Comparison of ENCODE assay signal across 9 mouse cellular contexts in the genomic region with DNA sequence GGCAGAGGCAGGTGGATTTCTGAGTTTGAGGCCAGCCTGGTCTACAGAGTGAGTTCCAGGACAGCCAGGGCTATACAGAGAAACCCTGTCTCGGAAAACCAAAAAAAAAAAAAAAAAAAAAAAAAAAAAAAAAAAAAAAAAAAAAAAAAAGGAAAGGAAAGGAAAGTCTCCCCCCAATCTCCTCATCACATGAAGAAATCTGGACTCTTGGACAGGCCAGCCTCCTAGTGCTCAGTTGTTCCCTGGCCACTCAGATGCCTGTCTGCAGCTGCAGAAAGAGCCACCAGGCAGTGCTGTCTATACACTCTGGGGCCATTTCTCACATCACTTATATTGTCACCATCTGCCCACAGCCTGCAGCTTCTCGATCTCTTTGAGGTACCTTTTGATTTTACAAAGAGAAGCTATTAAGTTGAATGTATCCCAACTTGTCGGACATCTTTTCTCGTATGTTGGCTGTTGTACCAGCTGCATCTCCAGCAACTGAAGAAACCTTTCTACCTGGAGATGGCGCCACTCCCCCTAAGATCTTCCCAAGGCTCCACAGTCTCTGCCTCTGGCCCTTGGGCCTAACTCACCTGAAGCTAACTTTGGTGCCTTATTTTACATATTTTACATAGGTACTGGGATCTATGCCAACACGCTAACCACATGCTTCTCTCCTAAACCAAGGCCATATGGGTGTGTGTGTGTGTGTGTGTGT. TPM values are rescaled to one million over a fixed set of nuclear protein-coding genes. Genes with fewer than 3 reads are reported as not detected.
DNase-seq lines count a peak whose midpoint lies in the region; ATAC-seq and TF ChIP-seq lines count a peak whose summit lies in the region.
"Had no signal": no experiment of that assay in that cellular context is flagged by ENCODE, and none has a peak within 500 bp of the region (broad histone marks: within the 10 kb centered on the region; RNA-seq: fewer than 3 reads in every experiment).

No protein-coding gene starts in this region.

- in situ Hi-C loops in Patski (cut with MboI; ENCODE audit: low pct_unique_long_range_greater_than_20kb): no loop called here

- peak; percentile 17 for DNase-seq in kidney, adult 11 months
- peak; percentile 63 for DNase-seq in CD4-positive, CD25-positive, alpha-beta regulatory T cell, adult 2 months (ENCODE audit: low read depth, low spot score)
- DNase-seq in Patski (ENCODE audit: low read depth, low spot score): no peak
- peak; percentile 21 for DNase-seq in gastrocnemius, postnatal 14 days
- DNase-seq in urinary bladder, postnatal 25 days (ENCODE audit: low spot score): no peak
- DNase-seq in left cerebral cortex, postnatal 36 days (ENCODE audit: low spot score in 2 of 2): no peak

- CTCF ChIA-PET in Patski (lab: Charles Lee): interaction anchor here (0.7 kb wide), 1 partner anchor 8 kb away, joined by 3 read pairs; no protein-coding TSS in a partner anchor

- peak; percentile 64 for TF ChIP-seq CTCF in Patski (IDR thresholded peaks at IDR 0.05)

- POLR2A ChIA-PET in Patski (lab: Charles Lee): no interaction called here

- H3K4me3 ChIP-seq in kidney, embryonic 16.5 days (ENCODE audit: low read length): no peak overlapping the region
- H3K4me3 ChIP-seq: stomach, embryonic 15.5 days had no signal

- no peaks in the 10 kb centered on the region for H3K9me3 ChIP-seq in kidney, embryonic 16.5 days (ENCODE audit: low read length)
- H3K9me3 ChIP-seq: stomach, embryonic 15.5 days had no signal

- H3K27me3 ChIP-seq in kidney, embryonic 16.5 days (ENCODE audit: insufficient read depth, low read length): no peaks in the 10 kb centered on the region
- no peaks in the 10 kb centered on the region for H3K27me3 ChIP-seq in Patski
- H3K27me3 ChIP-seq: stomach, embryonic 15.5 days had no signal

- H3K4me2 ChIP-seq in kidney, embryonic 16.5 days (replicated peaks; ENCODE audit: low read depth, low read length): no peak overlapping the region
- H3K4me2 ChIP-seq: stomach, embryonic 15.5 days had no signal

- no peak overlapping the region for H3K27ac ChIP-seq in kidney, embryonic 16.5 days (ENCODE audit: low read length)
- H3K27ac ChIP-seq: stomach, embryonic 15.5 days had no signal

- intact Hi-C loops in gastrocnemius, postnatal 14 days (cut with DNase I; ENCODE audit: low total_unique reads): no loop called here
- intact Hi-C loops in left cerebral cortex, postnatal 36 days (cut with DNase I): no loop called here

- H3K9ac ChIP-seq in kidney, embryonic 16.5 days (replicated peaks; ENCODE audit: low read length): no peak overlapping the region
- H3K9ac ChIP-seq: stomach, embryonic 15.5 days had no signal

- WGBS in kidney, embryonic 16.5 days: 79% methylated on average over 6 of the region's 6 CpGs

- H3K36me3 ChIP-seq in kidney, embryonic 16.5 days (ENCODE audit: insufficient read depth, low read length): no peaks in the 10 kb centered on the region
- H3K36me3 ChIP-seq: stomach, embryonic 15.5 days had no signal

- ATAC-seq in kidney, embryonic 16.5 days (ENCODE audit: low FRiP score, low TSS enrichment): no peak
- ATAC-seq in Patski: no peak
- ATAC-seq in megakaryocyte progenitor cell, adult 5-6 weeks (replicated peaks; ENCODE audit: poor library complexity): peak; percentile 71

- H3K4me1 ChIP-seq in kidney, embryonic 16.5 days (ENCODE audit: insufficient read depth, low read length): no peaks in the 10 kb centered on the region
- H3K4me1 ChIP-seq: stomach, embryonic 15.5 days had no signal

RNA-seq across cellular contexts. Expression of gene Dip2a, which starts 18.6 kb away (rescaled TPM):
- 11.7 and 12.2 TPM in 2 replicates for polyA plus RNA-seq in kidney, embryonic 16.5 days (2015; fragmentation: Nextera tagmentation; extraction: Ambion mirVana)
- polyA plus RNA-seq in Patski (2021): 47.9 TPM
- total RNA-seq in gastrocnemius, postnatal 14 days (2021): 1 to 10 TPM; 7.6 to 9.3 TPM
- 1.2 and 1.3 TPM in 2 replicates for total RNA-seq in megakaryocyte progenitor cell, adult 5-6 weeks (2015)
- total RNA-seq in megakaryocyte progenitor cell, adult 5-6 weeks (2017): 1.4 and 2.9 TPM in 2 replicates
- 10 to 100 TPM; 57.4 to 61.4 TPM for total RNA-seq in left cerebral cortex, postnatal 36 days (2021)

Comparison
In these comparisons a context has a peak if more than half of its experiments do, and no peak if none do; other contexts are left out.
1. DNase-seq: peak in kidney, adult 11 months (single experiment), CD4-positive, CD25-positive, alpha-beta regulatory T cell, adult 2 months (single experiment) and gastrocnemius, postnatal 14 days (single experiment); none in Patski (single experiment), urinary bladder, postnatal 25 days (single experiment) and left cerebral cortex, postnatal 36 days (0 of 2).
2. RNA of gene Dip2a, which starts 18.6 kb away (total RNA-seq): 57.4 to 61.4 TPM in left cerebral cortex, postnatal 36 days; 7.6 to 9.3 TPM in gastrocnemius, postnatal 14 days and 1.2 to 2.9 TPM in megakaryocyte progenitor cell, adult 5-6 weeks; every median in the first group is over 4 times any median in the second.